Mouse (Mus musculus) hindbrain, embryonic 10.5 days (tissue): Measurements from ENCODE around the gene Ccdc33. TPM values are rescaled to one million over a fixed set of nuclear protein-coding genes. Genes with fewer than 3 reads are reported as not detected.

Experiments
- DNase-seq: peaks from one replicate; pipeline ENCODE4 v3.0.0-alpha.2; 2017; ENCODE audit warnings: low spot score
- H3K27ac ChIP-seq: fragments of 300-500 bp; sonication (generic); 2 replicates; pipeline ENCODE4 v1.5.1; 2016; ENCODE audit warnings: mild to moderate bottlenecking, moderate library complexity
- H3K27me3 ChIP-seq: fragments of 300-500 bp; sonication (generic); 2 replicates; pipeline ENCODE4 v1.6.1; 2016; ENCODE audit warnings: mild to moderate bottlenecking; ENCODE audit not compliant: poor library complexity, insufficient read depth, severe bottlenecking
- H3K36me3 ChIP-seq: fragments of 300-500 bp; sonication (generic); 2 replicates; pipeline ENCODE4 v1.6.1; 2016; ENCODE audit warnings: mild to moderate bottlenecking, moderate library complexity
- H3K4me1 ChIP-seq: fragments of 300-500 bp; sonication (generic); replicated peaks from 2 replicates; pipeline ENCODE4 v1.6.1; 2016; ENCODE audit warnings: mild to moderate bottlenecking
- H3K4me3 ChIP-seq: fragments of 300-500 bp; sonication (generic); 2 replicates; pipeline ENCODE4 v1.5.1; 2016; ENCODE audit warnings: mild to moderate bottlenecking, moderate library complexity
- H3K9me3 ChIP-seq: fragments of 300-500 bp; sonication (generic); 2 replicates; pipeline ENCODE4 v1.6.1; 2016; ENCODE audit warnings: mild to moderate bottlenecking, moderate library complexity
- WGBS: fragments of 180-500 bp; shearing (Covaris S2); methylation state at CpG from one replicate; pipeline ENCODE4 v1.1.7; 2016; 5-methylcytosine and 5-hydroxymethylcytosine counted together
- polyA plus RNA-seq: library from polyadenylated mRNA; unstranded; fragments of >200 nt; fragmentation: Nextera tagmentation; extraction: Ambion mirVana; gene quantifications from 2 replicates; pipeline ENCODE4 v1.2.1, GENCODE M21; 2016

Ccdc33 gene
- polyA plus RNA-seq, 1 experiment from 2014 or later = 0.99 TPM

DNA sequence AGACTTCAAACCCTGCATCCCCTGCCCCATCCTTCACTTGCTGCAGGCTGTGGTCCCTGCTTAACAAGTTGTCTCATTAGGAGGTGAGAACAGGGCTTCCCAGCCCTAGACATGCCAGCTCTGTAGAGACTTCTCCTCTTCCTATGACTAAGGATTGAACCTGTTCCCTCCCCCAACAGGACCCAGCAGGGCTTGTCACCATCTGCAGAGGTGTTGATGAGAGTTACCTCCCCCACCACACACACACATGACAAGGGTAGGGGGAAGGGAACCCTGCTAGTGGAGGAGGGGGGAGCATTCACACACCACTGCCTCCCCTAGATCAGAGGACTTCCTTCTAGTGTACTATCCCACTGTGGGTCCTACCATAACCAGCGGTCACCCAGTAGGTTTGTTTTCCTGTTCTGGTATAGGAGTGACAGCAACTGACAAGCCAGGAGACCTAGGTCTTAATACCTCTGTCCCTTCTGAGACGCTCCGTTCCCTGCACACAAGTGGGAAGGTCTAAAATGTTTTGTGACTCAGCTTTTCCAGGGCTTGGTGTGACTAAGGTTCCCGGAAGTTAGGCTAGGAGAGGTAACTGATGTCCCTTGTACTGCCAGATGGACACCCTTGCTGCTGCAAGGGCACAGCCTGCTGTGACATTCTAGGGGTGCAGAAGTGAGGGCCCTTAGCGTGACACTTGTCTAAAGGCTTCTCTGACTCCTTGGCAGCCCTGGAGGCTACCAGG lies 18.6 kb downstream of the Ccdc33 start:
- Histone ChIP-seq H3K4me3 (no peak overlapping the region), H3K27ac (no peak overlapping the region), H3K4me1 (peaks cover 41% of the 10 kb centered on the region), H3K27me3 (peaks cover 30% of the 10 kb centered on the region), H3K9me3 (no peaks in the 10 kb centered on the region), H3K36me3 (no peaks in the 10 kb centered on the region)
- DNase-seq = no peak
- WGBS = 81% methylated on average over 5 of the region's 5 CpGs

GRCm38 (mm10) chr9:58096629-58097301 lies 21.9 kb downstream of the Ccdc33 start:
- H3K9me3 ChIP-seq = no peaks in the 10 kb centered on the region
- peaks cover 16% of the 10 kb centered on the region for H3K27me3 ChIP-seq
- H3K4me1 ChIP-seq = peaks cover 42% of the 10 kb centered on the region
- DNase-seq = no peak
- no peaks in the 10 kb centered on the region for H3K36me3 ChIP-seq
- H3K4me3 ChIP-seq = no peak overlapping the region
- WGBS = 68% methylated on average over 5 of the region's 5 CpGs
- H3K27ac ChIP-seq = peak overlapping the region; percentile 42

DNA sequence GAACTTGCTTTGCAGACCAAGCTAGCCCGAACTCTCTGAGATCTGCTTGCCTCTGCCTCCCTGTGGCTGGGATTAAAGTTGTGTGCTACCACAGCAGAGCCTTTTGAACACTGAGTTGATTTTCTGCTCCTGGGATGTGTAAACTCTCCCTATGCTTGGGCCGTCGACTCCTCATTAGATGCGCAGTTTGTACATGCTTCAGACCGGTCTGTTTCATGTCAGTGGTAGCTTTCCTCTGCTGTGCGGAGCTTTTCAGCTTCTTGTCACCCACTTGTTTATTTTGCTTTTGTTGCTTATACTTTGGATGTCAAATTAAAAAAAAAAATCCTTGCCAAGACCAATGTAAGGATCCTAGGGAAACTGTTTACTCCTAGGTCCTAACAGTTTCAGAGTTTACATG lies 22.6 kb downstream of the Ccdc33 start:
- no peak overlapping the region for H3K4me3 ChIP-seq
- no peaks in the 10 kb centered on the region for H3K36me3 ChIP-seq
- peaks cover 45% of the 10 kb centered on the region for H3K4me1 ChIP-seq
- DNase-seq = no peak
- H3K27me3 ChIP-seq = peaks cover 14% of the 10 kb centered on the region; the same call in 1 of the 2 replicates
- 85% methylated on average over 6 of the region's 6 CpGs for WGBS
- 0 out of 2 replicates have a peak overlapping the region, but pooled peaks have one; percentile 42 for H3K27ac ChIP-seq
- no peaks in the 10 kb centered on the region for H3K9me3 ChIP-seq

- Histone ChIP-seq H3K4me3 (no peak overlapping the region), H3K9me3 (no peaks in the 10 kb centered on the region), H3K27me3 (peaks cover 26% of the 10 kb centered on the region), H3K27ac (no peak overlapping the region), H3K36me3 (no peaks in the 10 kb centered on the region), H3K4me1 (peaks cover 35% of the 10 kb centered on the region)
- WGBS = 69% methylated on average over 3 of the region's 3 CpGs
- DNase-seq = no peak
These were observed 24.8 kb downstream of the Ccdc33 start for GRCm38 (mm10) chr9:58093776-58094175.

DNA sequence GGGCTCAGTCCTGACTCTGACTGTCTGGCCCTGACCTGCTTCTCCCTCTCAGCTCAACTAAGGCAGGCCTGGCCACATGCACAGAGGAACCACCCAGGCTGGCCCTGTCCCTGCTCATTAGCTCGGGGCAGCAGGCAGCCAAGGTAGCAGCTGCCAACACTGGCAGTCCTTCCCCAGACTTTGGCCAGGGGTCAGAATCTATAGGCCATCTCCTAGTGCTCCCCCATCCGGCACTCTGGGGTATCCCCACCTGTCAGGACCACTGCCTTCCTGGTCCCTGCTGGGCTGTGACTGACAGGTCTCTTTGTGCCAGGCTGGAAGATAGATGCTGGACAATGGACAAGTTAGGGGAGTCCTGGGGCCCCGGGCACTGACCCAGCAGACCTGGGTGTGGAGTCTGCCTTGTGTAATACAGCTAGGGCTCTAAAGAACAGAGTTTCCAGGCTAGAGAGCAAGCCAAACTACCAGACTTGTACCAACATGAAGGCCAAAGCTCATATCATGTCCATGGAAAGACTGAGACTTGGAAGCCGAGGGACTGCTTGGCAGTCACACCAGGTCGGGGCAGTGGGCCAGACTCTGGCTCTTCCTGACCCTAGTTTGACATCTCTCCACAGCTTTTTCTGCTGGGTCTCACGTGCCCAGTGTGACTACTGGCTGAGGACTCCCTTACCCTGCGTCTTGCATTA lies 25.9 kb downstream of the Ccdc33 start:
- peaks cover 29% of the 10 kb centered on the region for H3K4me1 ChIP-seq
- no peak overlapping the region for H3K4me3 ChIP-seq
- H3K36me3 ChIP-seq = no peaks in the 10 kb centered on the region
- no peaks in the 10 kb centered on the region for H3K9me3 ChIP-seq
- WGBS = 60% methylated on average over 7 of the region's 7 CpGs
- 0 out of 2 replicates have a peak overlapping the region, but pooled peaks have one; percentile 23 for H3K27ac ChIP-seq
- DNase-seq = no peak
- peaks cover 32% of the 10 kb centered on the region; the same call in 1 of the 2 replicates for H3K27me3 ChIP-seq

- Histone ChIP-seq H3K9me3 (no peaks in the 10 kb centered on the region), H3K4me1 (peaks cover 25% of the 10 kb centered on the region), H3K36me3 (no peaks in the 10 kb centered on the region), H3K4me3 (no peak overlapping the region), H3K27me3 (peaks cover 32% of the 10 kb centered on the region), H3K27ac (no peak overlapping the region; the same call in 1 of the 2 replicates)
- 56% methylated on average over 4 of the region's 4 CpGs for WGBS
- no peak for DNase-seq
These were observed 26.8 kb downstream of the Ccdc33 start for GRCm38 (mm10) chr9:58091623-58092425.

DNA sequence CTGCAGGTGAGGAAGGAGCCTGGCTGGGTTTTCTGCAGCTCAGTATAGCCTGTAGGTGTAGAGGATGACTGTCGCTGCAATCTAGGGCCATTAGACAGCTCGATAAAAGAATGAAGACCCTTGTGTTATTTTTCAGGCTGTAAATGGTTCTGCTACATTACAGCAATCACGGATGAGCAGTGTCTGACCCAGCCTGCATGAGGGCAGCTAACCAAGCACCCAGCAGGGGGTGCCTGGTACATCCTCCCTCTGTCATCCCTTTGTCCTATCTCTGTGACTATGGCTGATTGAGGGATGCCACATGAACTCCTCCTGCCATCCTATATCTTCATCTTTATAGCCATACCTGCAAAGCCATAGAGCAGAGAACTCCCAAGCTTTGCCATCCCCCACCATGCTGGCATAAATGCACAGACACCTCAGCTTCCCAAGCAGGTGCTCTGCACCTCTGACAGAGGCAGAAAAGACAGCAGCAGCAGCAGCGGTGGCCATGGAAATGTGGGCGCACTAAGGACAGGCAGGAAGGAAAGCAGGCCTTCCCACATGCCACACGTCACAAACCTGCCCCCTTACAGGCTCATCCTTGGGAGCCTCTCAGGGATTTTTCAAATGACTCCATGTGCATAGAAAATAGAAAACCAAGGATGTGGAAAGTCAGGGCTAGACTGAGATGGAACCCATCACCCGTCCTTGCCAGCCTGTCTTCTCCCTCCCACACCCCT lies 31.2 kb downstream of the Ccdc33 start:
- peaks cover 42% of the 10 kb centered on the region for H3K4me1 ChIP-seq
- no peaks in the 10 kb centered on the region for H3K9me3 ChIP-seq
- peaks cover 45% of the 10 kb centered on the region for H3K27me3 ChIP-seq
- H3K27ac ChIP-seq = peak overlapping the region; percentile 62; the same call in 1 of the 2 replicates
- DNase-seq = no peak
- 61% methylated on average over 7 of the region's 7 CpGs for WGBS
- H3K36me3 ChIP-seq = no peaks in the 10 kb centered on the region
- no peak overlapping the region for H3K4me3 ChIP-seq

DNA sequence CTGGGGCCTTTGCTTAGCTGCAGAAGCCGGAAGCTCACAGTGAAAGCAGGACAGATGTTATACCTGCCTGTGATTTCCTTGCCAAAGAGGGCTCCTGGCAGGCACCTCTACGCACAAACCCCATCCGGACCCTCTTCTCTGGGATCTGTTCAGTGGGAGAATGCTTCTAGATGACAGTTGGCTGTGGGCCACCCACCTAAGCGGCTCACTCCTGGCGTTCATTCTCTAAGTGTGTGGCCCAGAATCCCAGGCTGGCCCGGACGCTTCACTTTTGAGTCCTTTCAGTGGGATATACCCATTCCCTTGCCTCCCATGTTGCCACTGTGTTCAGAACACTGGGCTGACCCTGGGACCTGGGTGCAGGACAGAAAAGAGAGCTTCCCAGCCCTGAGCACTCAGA lies 31.8 kb downstream of the Ccdc33 start:
- no peaks in the 10 kb centered on the region for H3K9me3 ChIP-seq
- no peak for DNase-seq
- no peak overlapping the region for H3K4me3 ChIP-seq
- WGBS = 57% methylated on average over 7 of the region's 7 CpGs
- peaks cover 36% of the 10 kb centered on the region for H3K4me1 ChIP-seq
- H3K27ac ChIP-seq = peak overlapping the region; percentile 62; the same call in 1 of the 2 replicates
- no peaks in the 10 kb centered on the region for H3K36me3 ChIP-seq
- peaks cover 51% of the 10 kb centered on the region for H3K27me3 ChIP-seq

DNA sequence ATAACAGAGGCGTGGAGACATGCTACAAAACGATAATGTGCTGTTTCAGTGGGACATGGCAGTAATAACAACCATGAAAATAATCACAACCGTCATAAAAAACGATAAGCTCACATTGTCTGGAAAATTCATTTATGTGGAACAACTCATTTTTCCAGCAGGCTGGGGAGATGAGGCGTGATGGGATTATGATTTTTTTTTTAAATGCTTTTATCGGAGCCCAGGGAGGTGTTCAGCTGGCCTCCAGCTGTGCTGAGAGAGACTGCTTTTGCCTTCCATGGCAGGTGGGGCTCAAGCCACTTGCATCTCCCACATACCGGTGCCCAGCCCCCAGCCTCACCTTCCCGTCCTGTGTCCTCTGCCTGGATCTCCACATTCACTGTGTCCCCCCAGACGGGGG lies 32.4 kb downstream of the Ccdc33 start:
- Histone ChIP-seq H3K9me3 (no peaks in the 10 kb centered on the region), H3K36me3 (no peaks in the 10 kb centered on the region), H3K4me1 (peaks cover 32% of the 10 kb centered on the region), H3K27me3 (peaks cover 51% of the 10 kb centered on the region), H3K27ac (peak overlapping the region; percentile 62; the same call in 1 of the 2 replicates), H3K4me3 (no peak overlapping the region)
- DNase-seq = no peak
- 37% methylated on average over 9 of the region's 9 CpGs for WGBS

DNA sequence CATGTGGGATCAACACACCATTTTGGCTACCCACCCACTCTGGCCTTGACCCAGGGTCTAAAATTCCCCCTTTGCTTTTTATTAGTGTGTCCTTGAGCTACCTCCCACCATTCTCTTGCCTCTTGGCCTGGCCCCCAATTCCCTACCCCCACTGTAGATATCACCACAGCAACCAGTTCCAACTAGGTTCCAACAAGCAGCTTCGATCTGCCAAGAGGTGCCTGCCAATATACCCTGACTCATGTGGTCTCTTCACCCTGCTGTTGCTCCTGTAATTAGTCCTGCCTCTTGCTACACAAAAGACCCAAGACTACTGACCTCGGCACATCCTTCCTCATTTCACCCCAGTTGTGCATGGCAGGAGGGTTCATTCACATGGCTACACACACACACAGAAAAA lies 33.5 kb downstream of the Ccdc33 start:
- Histone ChIP-seq H3K9me3 (no peaks in the 10 kb centered on the region), H3K4me3 (no peak overlapping the region), H3K36me3 (no peaks in the 10 kb centered on the region), H3K4me1 (peaks cover 32% of the 10 kb centered on the region), H3K27me3 (peaks cover 48% of the 10 kb centered on the region), H3K27ac (peak overlapping the region; percentile 19)
- DNase-seq = no peak
- WGBS = 17% methylated on average over 2 of the region's 2 CpGs

- Histone ChIP-seq H3K9me3 (no peaks in the 10 kb centered on the region), H3K36me3 (no peaks in the 10 kb centered on the region), H3K4me3 (no peak overlapping the region), H3K27ac (peak overlapping the region; percentile 19), H3K4me1 (peaks cover 32% of the 10 kb centered on the region), H3K27me3 (peaks cover 46% of the 10 kb centered on the region)
- 27% methylated on average over 8 of the region's 8 CpGs for WGBS
- no peak for DNase-seq
These were observed 34.0 kb downstream of the Ccdc33 start for GRCm38 (mm10) chr9:58084586-58084985.

GRCm38 (mm10) chr9:58074561-58074960 lies 44.1 kb downstream of the Ccdc33 start:
- DNase-seq = no peak
- no peak overlapping the region for H3K4me3 ChIP-seq
- WGBS = 58% methylated on average over 3 of the region's 3 CpGs
- 0 out of 2 replicates have a peak, but pooled peaks cover 10% of the 10 kb centered on the region for H3K27me3 ChIP-seq
- no peaks in the 10 kb centered on the region for H3K36me3 ChIP-seq
- no peaks in the 10 kb centered on the region for H3K9me3 ChIP-seq
- peaks cover 39% of the 10 kb centered on the region for H3K4me1 ChIP-seq
- no peak overlapping the region for H3K27ac ChIP-seq
